Mouse (Mus musculus) urinary bladder, postnatal 36 days (tissue): ENCODE measurements at regions not wholly inside any gene's neighbourhood (a gene's known extent, or its start where the extent isn't known, plus 50 kb on each side); places are given as distances from the start of the nearest gene placed in this dataset.

Experiments
- DNase-seq, 2 experiments: peaks; one replicate each; pipeline ENCODE4 v3.0.0; 2022; ENCODE audit warnings: low spot score in 2 of 2, mixed read lengths in 1 of 2

DNA sequence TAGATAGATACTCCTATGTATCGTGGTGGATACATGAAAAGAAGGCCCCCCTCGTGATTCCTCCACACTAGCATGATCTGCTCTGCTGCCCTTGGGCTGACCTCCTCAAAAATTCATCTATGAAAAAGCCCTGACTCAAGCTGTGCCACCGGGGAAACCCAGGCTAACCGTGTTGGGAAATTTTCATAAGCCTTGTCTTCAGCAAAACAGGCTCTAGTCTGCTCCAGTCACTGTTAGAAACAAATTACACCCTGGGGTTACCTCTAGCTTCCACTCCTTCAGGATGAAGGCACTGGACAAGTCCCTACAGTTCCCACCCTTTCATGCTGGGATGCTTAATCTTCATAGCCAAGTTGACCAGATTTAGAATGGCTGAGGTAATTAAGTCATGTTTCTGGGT lies 315.0 kb upstream of the Nrp1 start:
- no peak for DNase-seq

DNA sequence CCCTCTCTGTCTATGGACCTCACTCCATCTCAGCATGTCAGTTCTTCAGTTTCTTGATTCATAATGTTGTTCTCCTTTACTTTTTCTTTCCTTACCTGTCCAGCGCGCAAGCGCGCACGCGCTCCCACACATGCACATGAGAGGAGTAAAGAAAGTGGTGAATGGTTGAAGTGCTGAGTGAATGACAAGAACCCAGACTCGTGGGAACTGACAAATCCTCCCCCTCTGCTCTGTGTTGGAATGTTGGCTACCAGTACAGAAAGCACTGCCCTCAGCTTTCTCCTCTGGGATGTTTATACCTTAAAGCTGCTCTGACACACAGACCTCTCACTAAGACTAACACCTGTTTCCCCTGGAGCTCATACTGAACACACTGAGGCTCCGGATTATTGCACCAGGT lies 302.2 kb upstream of the Nrp1 start:
- DNase-seq = no peak

DNA sequence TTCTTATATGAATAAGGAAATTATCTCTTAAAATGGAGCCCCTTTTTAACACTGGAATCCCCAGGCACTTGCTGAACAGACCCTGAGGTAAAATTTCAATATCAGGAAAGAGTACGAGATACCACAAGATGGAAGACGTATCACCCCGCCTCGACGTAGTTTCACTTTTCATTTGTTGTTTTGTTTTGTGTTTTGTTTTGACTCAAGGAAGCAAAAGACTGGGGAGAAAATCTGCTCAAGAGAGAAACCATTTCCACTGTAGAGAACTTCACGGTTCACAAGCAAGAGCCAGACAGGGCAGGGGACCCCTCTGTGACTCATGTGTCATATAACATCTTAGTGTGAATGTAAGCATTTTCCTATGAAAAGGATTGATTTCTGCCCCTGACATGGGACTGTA lies 300.6 kb upstream of the Nrp1 start:
- no peak for DNase-seq

DNA sequence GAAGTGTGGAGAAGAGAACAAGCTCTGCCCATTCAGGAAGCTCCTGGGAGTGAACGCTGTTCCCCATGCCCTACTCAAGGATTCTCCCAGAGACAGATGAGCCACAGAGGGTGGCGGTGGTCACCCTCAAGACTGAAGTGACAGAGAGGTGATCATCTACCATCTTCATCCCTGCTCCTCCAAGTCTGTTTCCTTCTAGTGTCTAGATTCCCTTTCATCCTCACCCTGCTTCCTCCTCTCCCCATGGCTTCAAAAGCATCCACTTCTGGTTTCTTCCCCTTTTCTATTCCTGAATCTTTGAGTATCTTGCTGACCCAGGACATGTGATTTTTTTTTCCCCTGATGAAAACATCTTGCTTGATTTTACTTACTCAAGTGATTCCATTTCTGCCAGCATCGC lies 298.6 kb upstream of the Nrp1 start:
- DNase-seq = no peak

DNA sequence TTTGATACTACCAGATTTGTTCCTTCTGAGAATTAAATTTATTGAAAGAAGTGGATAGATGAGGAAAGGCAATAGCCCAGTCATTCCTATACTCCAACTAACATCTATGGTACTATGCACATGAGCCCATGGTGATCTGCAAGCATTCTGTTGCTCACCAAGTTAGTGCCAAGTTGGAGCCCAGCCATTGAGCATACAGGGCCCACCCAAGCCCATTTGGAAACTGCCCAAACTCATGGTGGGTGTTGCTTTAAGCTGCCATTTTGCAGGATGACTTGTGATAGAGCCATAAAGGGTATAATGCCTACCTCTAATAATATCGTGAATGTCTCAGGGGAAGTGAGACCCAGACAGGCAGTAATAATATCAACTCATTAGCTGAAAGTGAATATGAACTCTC lies 294.2 kb upstream of the Nrp1 start:
- DNase-seq = no peak

DNA sequence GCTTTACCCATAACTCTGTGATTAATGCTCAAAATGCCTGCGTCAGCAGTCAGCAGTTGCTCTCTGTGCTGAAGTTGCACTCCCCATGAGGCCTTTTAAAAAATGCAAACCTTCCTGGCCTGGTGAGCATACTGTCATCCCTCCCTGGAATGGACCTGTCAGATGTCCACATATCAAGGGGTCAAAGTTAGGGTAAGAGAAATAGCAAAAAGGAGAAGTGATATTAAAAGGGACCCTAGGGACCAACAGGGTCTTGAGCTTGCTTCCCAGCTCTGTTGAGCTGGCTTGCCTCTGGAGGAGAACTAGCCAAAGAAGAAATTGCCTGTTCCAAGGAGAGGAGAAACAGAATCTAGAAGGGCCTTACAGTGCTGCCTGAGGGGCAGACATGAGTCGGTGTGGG lies 293.3 kb upstream of the Nrp1 start:
- no peak for DNase-seq

DNA sequence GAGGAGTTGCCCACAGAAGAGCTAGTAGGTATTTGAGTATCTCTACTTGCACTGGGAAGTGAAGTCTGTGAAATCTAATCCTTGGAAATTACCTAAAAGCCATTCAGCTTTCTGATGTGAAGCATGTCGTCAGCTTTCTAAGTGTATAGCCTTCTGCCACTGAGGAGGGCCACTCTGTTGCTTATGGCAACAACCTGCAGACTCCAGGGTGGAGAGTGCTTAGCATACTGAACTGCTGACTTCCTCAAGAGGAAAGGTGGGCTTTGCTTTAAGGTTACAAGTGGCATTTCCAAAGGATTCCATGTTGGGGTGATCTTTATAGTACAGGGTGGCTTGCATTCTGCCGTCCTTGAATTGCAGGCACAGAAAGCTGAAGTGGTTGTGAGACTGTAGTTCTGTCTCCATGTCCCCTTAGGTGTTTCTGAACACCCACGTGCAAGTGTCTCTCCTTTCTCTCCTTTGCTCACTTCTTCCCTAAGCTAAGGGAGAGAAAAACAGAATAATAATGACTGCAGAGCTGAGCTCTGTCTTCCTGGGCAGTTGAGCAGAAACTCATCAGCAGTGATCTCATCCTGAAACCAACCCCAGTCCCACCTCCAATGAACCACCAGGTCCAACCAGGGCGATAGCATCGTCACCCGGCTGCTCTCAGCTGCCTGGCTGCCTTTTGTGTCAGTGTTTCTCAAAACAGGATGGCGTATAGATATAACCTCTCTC lies 292.3 kb upstream of the Nrp1 start:
- DNase-seq = no peak

DNA sequence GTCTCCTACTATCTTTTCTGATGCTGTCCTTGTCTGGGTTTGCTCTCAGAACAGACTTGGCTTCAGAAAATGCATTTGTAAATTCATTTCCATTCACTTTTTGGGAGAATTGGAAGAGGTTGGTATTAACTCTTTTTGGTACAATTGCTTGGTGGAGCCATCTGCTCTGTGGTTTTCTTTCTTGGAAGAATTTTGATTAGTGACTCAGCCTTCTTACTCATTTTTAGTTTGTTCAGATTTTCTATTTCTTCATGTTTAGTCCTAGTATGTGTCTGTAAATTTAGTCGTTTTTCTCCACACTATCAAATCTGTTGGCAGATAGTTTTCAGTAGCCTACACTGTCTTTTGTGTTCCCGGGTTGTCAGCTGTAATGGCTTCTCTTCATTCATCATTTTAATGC lies 288.7 kb upstream of the Nrp1 start:
- no peak for DNase-seq

DNA sequence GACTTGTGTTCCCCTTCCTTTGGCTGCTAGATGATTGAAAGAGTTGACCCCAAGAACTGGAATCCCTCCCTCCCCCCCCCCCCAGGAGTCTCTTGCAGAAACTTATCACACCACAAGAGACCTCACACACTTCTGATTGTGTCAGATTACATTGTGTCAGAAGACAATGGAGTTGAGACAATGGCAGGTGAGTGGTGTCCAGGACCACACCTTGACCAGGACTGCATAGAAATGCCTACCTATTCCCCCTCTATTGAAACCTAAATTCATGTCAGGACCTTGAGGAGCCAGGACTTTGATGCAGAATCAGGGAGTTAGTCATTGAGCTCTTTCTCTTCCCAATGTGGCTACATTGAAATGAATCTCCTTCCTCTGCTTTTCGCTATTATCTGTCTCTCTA lies 282.8 kb upstream of the Nrp1 start:
- DNase-seq = no peak

DNA sequence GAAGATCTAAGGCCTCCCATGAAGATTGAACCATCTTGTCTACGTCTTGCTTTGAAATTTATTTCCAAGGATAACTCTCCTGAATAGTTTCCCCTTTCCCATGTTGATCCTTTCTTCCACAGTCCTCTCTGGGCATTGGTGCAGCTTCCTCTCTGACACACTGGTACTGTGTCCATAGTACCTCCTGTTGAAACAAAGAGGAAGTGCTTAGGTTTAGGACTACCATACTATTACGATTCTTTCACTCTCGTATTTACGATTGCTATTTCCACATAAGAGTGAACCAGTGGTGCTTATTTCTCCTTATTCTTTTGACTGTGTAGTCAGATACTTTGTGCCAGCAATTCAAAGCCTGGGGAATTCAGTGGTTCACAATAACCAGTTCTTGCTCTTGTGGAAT lies 282.2 kb upstream of the Nrp1 start:
- no peak for DNase-seq

DNA sequence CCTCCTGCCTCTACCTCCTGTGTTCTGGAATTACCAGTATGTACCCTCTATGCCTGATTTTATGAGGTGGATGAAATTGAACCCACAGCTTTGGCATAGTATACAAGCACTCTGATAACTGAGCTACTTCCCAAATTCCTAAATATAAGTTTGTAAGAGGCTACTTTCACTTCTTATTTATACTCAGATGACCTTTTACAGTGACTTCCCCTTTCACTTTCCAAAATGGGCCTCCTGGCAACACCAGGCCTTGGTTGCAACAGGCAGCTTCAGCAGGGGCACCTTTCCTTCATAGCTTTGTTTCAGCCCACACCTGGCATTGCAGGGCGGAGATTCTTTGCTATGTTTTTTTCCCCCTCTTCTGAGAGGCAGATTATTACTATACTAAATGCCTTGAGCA lies 279.7 kb upstream of the Nrp1 start:
- no peak for DNase-seq

DNA sequence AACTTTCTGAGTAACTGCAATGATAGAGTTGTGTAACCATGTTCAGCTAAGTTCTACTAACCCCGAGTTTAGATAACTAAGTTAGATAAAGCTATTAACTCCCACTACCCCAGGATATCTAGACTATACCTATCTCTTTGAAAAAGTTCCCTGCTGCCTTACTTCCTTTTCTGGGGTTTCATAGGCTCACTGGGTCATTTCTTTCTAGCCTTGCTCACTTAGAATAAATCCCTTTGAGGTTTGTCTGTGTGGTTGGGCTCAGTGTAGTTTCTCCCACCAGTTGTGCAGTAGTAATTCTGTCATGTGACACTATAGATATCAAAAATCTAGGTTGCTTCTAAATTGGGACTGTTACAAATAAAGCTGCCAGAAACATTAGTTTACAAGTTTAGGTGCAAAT lies 272.6 kb upstream of the Nrp1 start:
- DNase-seq = no peak

DNA sequence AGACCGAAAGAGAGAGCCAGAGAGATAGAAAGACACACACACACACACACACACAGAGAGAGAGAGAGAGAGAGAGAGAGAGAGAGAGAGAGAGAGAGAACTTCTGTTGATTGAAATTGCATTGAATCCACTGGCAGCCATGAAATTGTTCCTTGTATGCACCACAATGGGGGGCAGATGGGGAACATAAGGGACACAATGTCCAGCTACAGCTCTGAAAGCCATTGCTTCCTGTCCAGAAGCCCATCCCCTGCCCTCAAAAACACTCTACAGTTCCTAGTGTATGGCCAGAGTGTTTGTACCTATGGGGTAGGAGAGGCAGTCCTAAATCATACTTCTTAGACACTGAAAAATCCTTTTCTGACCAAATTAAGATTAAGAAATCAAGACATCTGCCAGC lies 270.9 kb upstream of the Nrp1 start:
- no peak for DNase-seq

DNA sequence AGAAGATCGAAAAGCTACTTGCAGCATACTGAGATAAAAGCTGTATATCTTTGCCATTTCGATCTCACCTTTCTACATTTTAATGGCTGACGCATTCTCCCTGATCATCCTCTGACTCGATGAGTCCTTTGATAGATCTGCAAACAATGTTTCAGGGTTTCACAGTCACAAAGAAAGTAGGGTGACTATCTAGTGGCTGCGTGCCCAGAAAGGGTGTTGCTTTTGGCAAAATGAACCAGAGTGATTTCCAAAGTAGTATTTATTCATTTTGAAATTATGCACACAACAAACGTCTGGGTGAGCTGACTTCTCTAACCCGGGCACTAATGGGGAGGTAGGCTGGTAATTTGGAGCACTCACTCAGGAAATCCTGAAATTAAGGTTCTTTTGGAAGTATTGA lies 265.6 kb upstream of the Nrp1 start:
- peak in 1 of 2 experiments; percentile 37 for DNase-seq

DNA sequence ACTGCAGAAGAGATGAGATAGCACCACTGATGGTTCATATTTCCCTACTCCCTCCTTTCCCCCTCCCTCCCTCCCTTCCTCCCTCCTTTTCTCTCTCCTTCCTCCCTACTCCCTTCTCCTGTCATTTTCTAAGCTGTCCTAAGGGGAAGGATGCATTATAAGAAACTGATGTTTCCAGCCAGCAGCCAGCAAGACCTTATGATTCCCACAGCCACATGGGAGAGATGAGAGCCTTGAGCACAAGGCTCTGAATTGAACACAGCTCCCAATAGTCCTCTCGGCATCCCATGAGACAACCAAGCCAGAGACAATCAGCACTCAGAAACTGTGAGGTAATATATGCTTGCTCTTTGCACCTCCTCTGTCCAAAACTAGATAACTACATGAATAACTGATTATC lies 263.0 kb upstream of the Nrp1 start:
- no peak for DNase-seq

DNA sequence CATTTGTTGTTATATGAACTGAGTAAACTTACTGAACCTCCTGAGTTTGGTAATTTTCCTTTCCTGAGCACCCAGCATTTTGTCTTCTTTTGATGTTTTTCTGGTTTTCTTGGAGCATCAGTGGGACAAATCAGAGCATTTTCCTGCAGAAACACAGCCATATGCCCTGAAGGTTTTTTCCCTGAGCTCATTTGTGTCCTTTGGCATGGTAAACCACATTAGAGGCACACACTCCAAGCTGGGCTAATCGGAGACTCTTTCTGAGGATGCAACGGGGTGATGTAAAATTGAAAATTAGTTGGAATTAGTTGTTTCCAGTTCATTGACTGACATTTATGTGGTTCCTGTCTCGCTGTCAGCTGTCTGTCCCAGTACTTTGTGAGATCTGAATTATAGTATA lies 260.8 kb upstream of the Nrp1 start:
- no peak for DNase-seq

DNA sequence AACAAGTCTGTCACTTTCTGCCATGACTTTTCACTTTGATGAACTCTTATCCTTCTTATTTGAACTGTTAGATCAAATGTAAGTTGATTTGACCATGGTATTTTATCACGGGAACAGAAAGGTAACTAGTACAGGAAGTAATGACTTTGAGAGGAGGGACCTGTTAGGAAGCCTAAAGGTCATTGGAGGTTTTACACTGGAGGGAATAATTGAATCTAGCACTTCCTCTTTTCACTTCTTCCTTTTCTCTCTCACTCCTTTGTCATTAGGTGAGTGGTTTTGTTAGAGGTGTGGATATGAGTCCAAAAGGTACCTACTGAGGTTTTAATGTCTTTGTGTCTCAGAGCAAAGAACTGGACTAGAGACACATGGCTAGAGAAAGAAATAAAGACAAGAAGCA lies 255.0 kb upstream of the Nrp1 start:
- DNase-seq = no peak

DNA sequence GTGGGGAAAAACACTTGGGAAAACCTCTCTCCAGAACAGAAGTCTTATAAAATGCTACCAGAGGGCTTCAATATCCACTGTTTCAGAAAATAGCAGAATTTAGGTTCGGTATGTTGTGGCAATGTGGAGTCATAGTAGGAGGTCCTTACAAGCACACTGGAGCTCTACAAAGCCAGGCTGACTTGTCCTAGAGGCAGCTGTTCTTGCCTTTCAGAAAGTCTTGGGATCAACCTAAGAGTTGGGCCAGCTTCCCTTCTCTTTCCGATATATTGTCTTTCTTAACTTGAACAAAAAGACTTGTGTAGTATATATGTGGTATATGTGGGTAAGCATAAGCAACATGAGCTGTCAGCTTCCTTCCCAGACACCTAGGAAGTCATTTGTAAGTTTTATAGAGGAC lies 251.8 kb upstream of the Nrp1 start:
- DNase-seq = no peak

DNA sequence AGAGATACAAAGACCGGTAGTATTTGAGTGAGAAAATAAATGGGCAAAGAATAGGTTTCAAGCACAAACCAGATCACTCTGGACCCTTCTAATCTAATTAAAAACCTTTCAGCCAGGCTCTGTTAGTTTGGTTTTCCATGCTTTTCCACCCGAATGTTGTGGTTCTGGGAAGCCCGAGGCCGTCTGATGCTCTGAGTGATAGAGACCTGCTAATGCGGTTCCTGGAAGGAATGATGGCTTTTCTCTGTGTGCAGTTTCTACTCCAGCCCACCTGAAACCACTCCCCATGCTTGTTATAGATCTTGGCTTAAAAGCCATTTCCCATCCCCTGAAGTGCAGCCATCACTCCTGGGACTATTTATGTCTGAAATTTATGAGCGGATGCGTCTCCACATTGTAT lies 251.4 kb upstream of the Nrp1 start:
- DNase-seq = no peak

DNA sequence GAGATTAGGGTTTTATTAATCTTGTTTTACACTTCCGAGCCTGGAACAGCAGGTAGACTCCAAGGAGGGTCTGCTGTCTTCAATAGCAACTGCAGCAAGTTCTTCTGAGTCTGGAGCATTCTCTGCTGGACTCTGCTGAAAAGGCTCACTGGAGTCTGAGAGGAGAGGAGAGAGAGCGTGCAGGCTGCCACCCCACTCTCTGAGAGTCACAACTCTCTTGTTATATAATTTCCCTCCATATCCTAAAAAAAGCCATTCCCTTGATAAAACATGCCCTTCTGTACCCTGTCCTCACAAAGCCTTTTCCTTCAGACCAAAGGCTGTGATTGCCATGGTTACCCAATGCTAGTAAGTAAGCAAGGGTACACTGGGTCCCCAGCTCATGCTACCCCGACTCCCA lies 249.4 kb upstream of the Nrp1 start:
- no peak for DNase-seq

DNA sequence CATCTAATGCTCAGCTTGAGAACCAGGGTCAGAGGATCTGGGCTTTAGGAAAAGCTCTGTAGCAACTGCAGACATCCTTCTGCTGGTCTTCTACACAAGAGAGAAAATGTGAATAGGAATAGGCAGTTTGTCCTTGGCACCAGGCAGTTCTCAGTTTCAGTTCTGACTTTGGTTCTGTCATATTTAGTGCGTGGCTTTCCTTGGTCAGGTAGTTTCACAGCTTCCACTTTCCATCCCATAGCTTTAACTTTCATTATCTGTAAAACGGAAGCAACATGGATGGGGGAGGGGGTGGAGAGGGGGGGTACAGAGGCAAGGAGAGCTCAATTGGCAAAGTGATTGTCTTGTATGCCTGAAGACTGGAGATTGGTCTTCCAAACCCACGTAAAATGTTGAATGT lies 247.3 kb upstream of the Nrp1 start:
- DNase-seq = no peak

DNA sequence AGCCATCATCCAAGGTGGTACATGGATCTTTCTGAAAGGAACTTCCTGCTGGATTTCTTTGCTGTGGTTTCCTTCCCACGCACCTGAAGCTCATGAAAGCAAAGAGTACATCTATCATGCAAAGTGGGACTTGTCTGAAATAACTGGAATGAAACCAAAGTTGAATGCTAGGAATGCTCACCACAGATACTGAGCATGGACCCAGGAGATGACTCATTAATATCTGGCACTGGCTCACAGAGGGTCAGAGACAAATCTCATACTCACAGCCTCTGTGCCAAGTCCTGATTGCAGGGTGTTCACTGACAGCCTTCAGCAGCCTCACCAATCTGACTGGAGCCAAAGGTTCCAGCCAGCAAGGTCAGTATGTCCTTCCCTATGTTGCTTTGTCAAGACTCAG lies 245.3 kb upstream of the Nrp1 start:
- DNase-seq = no peak

DNA sequence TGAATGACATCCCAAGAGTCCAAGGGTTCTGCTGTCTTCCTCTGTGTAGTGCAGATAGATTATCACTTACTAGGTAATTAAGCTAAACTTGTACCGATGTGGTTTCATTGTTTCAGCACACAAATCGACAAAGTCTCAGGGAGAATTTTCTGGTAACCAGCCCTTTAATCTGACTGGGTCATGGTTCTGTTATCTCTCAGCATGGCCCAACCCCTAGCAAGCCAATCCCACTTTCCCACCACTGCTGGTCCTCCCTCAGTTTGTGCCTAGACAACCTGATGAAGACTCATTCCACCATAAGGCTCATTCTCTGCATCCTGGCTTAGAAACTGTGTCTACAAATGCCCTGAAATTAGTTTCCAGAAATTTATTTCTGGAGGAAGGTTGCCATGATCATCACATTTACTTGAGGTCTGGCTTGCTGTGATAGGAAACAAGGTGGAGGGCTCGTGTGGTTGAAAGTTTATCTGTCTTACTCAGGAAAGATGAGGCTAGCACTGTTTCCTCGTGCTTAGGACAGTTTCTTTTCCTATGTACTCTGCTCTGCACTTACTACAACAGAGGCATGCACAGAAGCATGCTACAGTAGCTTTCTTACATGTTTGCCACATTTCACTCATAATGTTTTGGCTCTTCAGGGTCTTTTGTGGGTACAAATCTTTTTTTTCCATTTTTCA lies 217.0 kb upstream of the Nrp1 start:
- no peak for DNase-seq

DNA sequence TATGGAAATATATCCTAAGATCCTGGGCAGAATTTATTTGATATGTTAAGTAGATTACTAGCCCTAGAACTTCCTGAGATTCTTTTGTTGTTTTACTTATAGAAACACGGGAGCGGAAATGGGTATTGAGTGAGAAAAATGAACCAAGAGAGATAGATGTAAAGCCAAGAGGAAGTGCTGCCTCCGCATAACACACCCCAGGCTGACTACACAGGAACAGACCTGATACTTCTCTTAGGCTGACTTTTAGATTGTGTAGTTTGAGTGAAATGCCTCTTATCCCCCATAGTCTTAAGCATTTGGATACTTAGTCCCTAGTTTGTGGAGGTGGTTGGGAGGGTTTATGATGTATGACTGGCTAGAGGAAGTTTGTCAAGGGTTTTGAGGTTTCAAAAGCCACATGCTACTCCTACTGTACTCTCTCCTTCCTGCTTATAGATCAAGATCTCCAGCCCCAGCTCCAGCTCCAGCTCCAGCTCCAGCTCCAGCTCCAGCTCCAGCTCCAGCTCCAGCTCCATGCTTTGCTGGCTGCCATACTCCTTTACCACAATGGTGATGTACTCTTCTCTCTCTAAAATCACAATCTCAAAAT lies 210.0 kb upstream of the Nrp1 start:
- no peak for DNase-seq
